Mouse (Mus musculus): Measurements from ENCODE around the gene Kif9.

Kif9 gene

DNA sequence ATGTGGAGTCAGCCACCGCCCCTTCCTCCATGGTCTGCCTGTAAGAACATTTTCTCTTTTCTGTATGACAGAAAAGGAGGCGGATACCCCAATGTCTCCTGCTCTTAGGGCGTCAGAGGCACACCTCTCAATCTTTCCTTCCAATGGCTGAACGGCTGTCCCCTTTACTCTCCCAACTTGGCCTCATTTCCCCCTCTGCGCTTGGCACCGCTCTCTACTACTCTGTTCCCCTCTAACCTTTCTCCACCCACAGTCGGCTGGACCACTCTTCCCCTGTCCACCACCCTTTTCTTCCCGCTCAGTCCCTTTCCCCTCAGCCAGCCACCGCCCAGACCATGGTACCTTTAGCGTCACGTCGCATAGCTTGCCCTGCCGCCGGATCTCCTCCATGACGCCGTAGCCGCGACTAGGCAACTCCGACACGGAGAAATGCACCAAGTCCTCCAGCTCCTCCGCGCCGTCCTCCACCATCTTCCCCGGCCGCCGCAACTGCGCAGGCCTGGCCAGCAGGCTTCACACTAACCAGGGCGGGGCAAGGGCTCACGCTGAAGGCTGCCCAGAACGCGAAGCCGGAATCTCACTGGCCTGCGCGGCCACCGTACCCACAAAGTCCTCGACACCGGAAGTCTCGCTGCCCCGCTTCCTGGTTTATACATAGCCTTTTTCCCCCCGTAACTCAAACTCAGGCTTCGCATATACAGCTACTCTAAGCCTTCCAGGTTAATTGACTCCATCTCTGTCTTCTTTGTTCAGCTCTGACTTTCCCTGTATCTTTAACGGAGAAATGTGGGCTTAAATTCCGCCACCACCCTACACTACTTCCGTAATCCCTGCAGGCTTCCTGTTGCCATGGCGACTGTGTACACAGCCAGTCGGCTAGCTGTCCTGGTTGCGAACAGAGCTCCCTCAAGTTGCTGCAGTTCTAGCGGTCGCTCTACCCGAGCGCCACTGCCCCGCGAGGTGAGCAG, at the start of gene Kif9, which contains the start of gene Klhl18:
TSS of gene Kif9 (plus strand) at position 835 of the 968 bp plus-strand sequence.
TSS of gene Klhl18 (minus strand) at position 571 of the 968 bp plus-strand sequence.
- DNase-seq = peak; percentile 98

DNA sequence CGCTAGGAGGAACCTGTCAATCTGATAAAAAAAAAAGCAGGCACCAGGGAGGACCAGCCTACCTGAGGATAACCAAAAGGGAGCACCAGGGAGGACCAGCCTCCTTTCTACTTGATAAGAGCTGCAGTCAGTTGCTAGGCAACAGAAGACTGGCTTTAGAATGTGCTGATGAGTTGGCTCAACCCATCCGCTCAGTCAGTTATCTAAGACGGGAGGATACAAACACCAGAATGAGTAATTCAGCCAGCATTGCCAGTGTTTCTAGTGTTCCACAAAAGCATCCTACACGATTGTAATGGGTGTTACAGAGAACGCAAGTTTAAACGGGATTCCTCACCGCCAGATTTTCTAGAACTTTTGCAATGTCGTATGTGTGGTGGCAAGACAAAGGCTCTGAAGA, 45.5 kb upstream of the Kif9 start:
- DNase-seq = peak; percentile 23

DNA sequence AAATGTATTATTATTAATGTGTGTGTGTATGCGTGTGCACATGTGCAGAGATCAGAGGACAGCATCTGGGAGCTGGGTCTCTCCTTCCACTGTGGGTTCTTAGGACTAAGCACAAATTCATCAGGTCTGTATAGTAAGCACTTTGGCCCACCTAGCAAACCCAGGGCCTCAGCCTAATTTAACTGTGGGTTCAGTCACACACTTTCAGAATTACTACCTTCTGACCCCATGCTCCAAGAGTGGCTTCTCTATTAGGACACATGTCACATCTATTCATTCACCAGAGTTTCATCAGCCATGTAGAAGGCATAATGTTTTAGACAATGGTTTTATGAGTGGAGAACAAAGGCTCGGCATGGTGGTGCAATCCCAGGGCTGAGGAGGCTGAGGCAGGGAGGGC, 43.7 kb upstream of the Kif9 start:
- no peak for DNase-seq

DNA sequence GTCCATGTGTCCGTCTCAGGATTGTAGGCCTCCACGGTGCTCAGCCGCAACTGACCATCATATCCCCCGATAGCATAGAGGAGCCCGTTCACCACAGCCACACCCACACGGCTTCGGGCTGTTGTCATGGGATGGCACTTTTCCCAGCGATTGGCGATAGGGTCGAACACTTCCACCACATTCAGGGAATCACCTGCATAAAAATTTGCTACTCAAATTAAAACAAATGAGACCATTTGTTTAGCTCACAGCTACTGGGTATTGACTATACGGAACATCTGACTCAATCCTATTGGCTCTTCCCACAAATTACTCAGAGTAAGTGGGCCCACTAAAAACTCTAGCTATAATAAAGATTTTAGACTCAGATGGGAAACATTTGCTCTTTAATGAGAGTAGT, 40.7 kb upstream of the Kif9 start:
- DNase-seq = no peak

DNA sequence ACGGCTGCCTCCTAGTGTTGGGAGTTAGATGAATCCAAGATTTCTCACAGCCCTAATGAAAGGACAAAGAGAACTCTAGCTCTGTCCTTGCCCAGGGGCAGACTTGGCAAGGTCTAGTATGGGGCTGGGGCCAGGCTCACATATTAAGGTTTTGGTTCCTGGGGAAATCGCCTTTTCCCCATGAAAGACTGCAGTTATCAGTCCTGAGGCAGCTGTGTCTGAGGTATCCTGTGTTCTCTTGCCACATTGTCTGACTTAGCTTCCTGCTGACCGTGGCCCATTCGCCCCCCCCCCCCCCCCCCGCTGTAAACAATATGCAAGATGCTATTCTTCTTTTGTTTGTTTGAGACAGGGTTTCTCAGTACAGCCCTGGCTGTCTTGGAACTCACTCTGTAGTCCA, 36.7 kb upstream of the Kif9 start:
- no peak for DNase-seq

DNA sequence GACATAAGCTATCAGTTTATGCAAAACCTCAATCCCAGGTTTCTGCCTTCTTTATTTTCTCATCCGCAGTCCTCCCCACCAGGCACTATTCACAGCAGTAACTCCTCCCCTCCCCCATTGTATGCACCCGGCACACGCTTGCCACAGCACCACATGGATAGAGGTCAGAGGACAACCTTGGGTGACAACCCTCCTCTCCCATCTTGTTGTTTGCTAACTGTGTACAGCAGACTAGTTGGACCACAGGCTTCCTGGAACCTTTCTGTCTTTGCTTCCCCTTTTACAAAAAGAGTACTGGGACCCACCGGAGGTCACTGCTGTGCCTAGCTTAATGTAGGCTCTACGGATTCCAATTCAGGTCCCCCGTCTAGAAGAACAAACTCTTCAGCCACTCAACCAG, 36.2 kb upstream of the Kif9 start:
- DNase-seq = no peak

DNA sequence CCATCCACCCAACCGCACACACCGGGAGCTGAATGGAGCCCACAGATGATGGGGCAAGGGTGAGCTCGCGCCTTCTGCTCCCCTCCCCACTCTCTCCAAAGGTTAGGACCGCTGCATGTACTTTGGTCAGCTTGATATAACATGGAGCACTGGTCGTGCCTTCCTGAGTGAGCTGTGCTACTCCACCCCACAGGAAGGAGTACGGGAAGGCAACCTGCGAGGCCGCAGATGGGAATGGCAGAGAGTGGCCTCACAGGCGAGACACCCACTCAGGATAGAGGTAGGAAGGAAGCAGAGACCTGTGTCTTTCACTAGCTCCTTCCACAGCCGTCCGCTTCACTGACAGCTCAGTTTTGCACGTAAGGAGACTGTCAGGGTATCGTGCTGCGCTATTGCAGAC, 28.4 kb upstream of the Kif9 start:
- DNase-seq = no peak

DNA sequence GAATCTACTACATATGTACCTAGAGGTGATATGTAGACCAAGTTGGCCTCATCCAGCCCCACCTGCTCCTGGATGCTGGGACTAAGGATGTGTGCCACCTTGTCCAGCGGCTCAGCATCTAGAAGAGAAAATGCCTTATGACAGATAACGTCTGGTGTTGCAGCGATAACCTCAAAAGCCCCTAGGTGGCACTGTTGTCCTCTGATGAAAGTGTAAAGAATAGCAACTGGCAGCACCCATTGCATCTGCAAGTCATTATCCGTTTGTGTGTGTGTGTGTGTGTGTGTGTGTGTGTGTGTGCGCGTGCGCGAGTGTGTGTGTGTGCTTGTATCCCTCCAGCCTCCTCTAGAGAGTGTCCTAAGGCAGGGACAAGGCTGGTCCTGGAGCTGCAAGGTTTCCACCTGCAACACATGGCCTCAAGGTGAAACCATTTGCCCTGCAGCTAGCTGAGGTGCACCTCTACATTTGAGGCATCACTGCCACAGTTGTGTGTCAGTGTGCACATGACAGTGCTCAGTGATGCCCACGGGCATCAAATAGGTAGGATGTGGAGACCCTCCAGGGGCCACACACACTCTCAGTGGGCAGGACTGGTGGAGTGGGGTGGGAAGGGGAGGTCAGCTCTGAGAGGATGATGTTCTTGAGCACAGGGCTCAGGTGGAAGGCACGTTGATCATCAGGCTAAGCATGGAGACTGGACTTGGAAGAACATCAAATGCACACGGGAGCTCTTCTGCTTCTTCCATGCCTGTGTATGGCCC, 27.7 kb upstream of the Kif9 start:
- peak; percentile 56 for DNase-seq

DNA sequence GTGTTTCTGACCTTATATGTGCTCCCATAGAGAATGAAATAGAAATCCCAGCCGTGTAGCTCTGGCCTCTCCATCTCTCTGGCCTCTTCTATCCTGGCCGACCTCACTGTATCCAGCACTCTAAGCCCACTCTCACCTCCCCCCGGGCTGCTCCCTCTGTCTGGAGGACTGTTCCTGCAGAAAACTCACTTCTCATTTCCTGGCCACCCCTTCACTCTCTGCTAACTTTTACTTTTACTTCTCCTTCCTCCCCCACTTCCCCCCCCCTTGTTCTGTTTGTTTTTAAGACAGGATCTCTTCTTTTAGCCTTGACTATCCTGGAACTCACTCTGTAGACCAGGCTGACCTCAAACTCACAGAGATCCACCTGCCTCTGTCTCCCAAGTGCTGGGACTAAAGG, 24.2 kb upstream of the Kif9 start:
- no peak for DNase-seq

DNA sequence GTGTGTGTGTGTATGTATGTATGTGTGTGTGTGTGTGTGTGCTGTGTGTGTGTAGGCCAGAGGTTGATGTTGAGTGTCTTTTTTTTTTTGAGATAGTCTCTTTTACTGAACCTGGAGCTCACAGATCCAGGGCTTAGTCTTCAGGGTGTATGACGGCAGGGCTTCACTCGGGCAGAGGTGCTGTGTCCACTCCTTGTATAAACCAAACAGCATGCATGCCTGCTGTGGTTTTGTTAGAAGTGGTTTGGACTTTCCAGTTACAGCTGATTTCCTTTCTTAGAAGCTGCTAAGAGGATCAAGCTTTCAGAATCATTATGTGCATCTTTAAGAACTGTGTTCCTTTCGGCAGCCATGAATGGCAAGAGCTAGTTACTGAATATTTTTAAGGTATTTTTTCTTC, 18.8 kb upstream of the Kif9 start:
- DNase-seq = no peak

DNA sequence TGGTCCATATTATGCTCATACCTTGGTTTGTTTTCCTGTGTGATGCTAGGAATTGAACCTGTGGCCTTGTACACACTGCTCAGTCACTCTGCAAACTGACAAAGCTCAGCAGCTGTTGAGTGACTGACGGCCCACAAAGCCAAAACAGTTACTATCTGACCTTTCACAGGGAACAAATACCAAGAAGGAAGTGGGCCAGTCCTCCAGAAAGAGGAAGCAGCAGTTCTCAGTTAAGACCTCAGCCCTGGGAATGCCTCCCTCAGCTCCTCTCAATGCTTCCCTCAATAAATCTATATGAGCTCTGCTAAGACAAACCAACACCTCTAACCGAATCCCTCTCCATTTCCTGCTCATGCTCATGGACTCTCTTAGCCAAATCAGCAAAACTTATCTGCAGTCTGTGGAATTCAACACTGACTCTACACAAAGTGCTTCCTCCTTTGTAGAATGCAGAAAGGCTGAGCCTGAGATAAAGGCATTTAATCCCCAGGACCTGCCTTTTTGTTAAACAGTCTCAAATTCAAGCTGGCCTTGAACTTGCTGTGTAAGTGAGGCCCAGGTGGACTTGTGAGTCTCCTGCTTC, 17.5 kb upstream of the Kif9 start:
- no peak for DNase-seq

DNA sequence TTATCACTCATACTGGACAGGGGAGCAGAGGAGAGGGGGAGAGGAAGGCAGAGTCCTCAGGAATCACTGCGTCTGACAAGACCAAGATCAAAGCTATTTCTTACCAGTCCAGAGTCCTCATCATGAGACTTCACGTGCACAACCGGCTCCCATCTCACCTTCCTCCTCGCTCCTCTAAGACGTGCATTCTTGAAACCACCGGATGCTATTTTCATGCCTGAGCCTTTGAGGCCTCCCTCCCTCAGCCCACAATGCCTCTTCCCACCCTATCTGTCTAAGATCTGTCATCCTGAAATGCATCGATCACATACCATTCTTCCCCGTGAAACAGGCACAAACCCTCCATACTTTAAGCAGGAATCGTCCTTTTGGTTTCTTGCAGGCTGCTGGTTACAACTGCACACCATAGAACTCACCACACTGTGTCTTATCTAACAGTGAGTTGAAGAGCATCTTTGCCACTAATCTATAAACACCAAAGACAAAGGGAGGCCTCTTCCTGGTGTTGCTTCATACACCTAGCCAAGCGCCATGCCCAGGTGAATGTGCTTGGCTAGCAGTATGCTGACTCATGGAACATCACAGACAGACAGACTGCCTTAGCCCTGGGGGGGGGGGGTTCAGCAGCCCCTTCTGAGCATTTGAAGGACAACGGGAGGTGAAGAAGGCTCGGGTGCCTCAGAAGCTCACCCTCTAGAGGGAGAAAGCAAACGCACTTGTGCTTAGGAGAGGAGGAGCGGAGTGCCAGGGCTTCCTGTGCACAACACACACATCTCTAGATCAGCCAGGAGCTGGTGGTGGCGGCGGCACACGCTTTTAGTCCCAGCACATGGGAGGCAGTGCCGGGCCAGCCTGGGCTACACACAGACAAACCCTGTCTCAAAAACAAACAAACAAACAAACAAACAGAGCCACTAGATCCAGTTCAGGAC, 15.6 kb upstream of the Kif9 start:
- DNase-seq = no peak

DNA sequence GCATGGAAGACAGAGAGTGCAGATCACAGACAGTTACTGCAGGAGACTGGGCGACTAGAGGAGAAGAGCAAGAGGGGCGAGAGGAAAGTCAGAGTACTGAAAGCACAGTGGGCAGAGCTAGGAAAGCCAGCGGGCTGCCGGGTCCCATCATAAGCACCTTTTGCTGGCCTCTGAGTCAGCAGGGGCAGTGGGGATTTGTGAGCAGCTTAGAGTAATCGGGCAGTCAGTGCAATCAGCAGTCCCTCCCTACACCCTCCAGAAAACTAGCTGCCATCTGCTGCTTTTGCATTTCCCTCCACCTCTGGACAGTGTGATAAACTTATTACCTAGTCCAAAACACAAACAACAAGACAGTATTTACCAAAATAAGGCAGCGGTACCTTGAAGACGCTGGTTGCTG, 14.4 kb upstream of the Kif9 start:
- DNase-seq = no peak

DNA sequence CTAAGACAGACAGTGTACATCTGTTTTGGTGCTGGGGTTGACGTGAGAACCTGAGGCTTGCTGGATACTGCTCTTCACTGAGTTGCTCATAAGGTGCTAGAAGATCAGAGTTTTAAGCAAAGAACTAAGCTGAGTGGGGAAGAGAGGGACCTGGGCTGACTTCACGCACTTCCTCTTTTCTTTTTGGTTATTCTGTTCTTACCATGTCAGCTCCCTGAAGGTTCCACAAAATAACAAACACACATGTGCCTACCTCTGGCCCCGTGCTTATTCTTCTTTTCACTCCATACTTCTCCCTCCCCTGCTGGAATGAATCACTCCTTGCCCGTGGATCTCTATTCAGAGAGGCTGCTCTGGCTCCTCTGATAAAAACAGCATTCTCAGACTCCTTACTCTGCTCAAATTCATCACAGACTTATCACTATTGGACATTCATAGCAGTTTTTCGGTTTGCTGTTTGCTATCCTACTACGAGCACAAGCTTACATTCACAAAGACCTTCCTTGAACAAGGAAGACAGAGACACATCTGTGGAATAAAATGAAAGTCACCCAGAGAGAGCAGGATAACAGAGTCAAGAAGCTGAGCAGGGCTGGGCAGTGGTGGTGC, 12.7 kb upstream of the Kif9 start:
- no peak for DNase-seq

DNA sequence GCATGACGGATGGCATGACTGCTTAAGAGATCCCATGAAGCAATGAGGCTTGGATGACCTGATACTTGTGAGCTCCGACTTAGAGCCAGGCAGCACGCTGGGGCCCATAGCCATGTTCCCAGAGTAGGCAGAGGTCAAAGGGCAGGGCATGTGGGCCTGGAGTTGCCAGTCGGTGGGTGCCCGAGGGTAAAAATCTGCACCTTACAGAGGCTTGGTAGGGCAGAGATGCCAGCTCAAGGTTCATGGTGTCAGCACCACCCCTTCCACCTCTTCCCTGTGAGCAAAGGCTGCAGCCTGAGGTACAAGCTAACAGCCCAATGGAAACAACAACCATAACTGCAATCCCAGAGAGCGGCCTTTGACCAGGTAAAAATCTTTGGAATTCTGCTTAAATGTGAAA, 11.4 kb upstream of the Kif9 start:
- DNase-seq = no peak

DNA sequence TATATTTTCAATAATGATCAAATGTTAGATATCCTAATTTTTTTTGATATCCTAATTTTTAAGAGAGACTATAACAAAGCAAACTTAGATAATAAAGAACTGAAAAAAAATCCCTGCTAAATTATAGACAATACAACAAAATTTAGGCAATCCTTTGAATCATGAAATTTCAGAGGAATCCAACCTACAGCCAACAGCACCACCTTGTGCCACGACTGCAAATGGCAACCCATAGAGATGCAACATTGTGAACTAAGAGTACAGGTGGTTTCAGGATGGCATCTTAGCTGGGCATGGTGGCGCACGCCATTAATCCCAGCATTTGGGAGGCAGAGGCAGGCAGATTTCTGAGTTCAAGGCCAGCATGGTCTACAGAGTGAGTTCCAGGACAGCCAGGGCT, 10.6 kb upstream of the Kif9 start:
- no peak for DNase-seq

DNA sequence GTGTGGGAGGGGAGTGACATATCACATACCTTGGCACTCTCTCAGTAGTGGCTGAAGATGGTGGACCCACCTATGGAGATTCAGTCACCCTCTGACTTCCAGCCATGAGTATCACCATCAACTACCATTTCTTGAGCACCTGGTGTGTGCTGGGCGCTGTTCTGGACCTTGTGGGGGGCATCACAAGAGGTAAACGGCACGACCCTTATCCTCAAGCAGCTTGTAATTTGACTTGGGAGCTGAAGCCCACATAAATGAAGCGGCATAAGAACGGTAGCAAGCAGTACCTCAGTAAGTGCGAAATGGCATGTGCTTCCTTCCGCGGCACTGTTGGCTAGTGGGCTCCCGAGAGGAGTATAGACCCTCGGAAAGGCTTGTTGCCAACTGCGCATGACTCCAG, 1.2 kb downstream of the Kif9 start:
- DNase-seq = no peak

DNA sequence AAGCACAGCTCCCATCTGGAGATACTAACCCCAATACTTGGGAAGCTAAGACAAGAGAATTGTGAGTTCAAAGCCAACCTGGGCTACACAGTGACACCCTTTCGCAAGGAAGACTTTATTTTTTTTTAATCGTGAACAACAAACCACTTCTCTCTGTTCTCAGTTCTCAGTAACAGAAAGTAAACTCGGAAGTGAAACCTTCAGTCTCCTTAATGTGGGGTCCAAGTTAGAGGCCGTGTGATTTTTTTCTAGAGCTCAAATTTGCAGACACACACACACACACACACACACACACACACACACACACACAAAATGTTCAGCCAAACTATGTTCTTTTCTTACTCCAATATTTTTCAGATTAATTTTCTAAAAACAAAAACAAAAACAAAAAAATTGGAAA, 1.9 kb downstream of the Kif9 start:
- DNase-seq = no peak

DNA sequence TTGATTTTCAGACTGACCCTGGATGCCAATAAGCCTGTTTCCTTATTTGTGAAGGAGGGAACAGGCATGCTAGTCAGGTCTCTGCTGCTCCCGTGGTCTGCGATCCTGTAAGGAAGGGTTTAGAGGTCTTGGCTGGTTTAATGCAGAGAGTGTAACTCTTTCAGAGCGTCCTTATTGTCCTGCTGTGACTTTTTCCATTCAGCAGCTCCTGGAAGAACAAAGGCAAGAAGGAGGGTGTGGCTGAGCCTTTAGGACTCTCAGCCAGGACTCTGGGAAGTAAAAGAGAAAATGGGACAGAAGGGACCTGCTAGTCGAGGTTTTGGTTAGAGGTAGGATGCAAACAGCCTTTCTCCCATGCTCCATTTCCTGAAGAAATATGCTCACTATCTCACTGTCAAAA, 12.1 kb downstream of the Kif9 start:
- DNase-seq = no peak

DNA sequence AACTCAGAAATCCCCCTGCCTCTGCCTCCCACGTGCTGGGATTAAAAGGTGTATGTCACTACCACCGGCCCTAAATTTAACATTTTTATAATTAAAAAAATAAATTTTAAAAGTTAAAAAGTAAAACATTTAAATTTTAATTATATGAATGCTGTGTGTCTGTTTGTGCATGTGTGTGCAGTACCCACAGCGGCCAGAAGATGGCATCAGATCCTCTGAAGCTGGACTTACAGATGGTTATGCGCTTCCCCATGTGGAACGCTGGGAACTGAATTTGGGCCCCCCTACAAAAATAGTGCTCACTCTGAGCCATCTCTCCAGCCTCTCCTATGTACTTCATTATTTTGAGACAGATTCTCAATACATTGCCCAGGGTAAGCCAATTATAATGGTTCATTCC, 14.2 kb downstream of the Kif9 start:
- no peak for DNase-seq

DNA sequence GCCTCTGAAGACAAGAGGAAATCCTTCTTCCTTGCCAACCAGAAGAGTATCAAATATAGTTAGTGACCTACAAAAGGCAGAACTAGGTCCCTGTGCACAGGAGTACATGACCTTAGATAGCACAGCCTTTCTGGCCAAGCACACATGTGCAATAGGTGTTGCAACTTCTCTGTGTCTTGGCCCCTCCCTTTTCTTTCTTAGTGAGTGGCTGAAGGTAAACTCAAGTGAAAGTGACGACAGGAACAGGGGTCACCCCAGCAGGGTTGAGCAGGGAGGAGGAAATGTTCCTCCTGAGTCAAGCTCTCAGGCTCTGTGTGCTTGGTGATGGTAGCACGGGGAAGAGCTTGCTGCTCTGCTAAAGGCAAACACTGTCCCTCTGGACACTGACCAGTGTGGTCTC, 49.0 kb downstream of the Kif9 start:
- no peak for DNase-seq

Measured in right cerebral cortex, postnatal 25 days (tissue).